Mouse (Mus musculus) embryo, embryonic 11 days (tissue): ENCODE data around the gene Actn1.

Experiments
- DNase-seq: peaks from one replicate; pipeline ENCODE4 v3.0.0-alpha.2; 2015

The Actn1 gene

DNA sequence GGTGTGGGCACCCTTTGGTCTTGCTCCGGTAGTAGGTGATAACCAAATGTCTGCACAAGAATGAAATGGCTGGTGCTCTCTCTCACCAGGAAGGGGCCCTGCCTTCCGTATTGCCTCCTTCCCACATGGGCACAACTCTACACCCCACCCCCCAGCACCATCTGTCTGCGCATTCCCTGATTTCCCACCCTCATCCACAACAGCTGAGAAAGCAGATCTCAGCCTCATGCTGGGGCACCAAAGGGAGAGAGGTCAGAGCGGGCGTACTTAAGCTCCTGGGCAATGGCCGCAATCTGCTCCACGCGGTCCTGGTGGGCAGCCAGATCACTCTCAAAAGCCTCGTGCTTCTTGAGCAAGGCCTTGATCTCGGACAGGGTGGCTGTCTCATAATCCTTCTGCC is 82.1 kb downstream of the Actn1 start:
- no peak for DNase-seq

DNA sequence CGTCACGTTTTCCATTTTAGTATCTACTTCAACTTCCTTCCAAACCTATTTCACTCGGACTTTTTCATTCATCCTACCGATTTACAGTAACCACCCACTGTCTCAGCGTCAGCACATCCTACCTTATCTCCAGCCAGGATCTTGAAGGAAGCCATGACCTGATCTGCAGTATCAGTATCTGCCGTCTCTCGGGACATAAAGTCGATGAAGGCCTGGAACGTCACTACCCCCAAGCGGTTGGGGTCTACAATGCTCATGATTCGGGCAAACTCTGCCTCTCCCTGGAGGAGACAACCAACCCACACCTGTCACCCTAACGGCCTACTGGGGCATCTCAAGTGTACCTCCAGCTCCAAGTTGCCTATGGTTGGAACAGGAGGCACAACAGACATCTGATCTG is 91.4 kb downstream of the Actn1 start:
- no peak for DNase-seq

DNA sequence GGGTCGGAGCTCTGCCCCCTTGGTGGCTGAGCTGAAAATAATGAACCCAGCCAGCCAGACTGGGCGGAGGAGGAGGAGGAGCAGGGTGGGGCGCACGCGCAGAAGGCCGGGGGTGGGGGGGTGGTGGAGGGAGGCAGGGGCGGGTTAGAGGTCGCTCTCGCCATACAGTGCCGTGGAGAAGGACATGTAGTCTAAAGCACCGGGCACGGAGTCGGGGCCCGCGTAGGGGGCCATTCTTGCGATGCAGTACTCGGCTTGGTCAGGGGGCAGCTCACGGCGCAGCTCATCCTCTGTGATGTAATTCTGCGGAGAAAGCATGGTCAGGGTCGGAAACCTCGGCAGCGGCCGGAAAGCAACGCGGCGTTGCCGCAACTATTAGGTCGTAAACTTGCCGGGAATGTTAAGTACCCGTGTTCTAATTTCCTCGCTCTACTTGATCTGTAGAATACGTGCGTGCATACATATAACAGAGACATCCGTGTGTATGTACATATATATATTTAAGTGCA is 91.9 kb downstream of the Actn1 start:
- peak; percentile 92 for DNase-seq

DNA sequence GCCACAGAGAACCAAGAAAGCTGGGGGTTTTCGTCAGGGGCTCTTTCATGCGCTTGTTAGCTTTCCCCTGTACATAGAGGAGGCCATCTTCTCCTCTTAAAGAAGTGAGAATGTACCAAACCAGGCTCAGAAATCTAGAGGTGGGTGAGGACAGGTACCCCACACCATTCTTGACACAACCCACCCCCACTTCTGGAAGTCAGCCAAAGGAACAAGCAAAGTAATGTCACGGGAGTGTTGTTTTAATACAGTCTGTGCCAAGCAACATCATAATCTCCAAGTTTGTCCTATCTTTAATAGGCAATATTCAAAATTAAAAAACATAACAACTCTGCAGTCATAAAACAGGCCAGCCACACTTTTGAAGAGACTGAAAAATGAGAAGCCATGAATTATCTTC is 92.8 kb downstream of the Actn1 start:
- DNase-seq, result no peak

DNA sequence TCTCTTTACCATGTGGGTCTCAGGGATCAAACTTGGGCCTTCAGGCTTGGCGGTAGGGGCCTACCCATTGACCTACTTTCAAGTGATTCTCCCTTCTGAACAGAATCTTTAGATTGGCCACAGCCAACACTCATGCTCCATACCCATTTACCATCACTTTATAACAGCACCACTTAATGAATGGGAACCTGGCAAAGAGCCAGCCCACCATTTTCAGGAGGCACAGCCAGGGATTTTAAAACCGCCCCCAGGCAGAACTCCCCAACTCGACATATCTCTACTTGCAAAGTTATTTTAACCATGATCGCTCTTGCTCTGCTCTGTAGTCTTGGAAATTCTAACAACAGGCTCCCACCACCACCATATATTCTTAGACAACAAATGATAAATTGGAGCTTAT is 93.5 kb downstream of the Actn1 start:
- DNase-seq, result no peak

DNA sequence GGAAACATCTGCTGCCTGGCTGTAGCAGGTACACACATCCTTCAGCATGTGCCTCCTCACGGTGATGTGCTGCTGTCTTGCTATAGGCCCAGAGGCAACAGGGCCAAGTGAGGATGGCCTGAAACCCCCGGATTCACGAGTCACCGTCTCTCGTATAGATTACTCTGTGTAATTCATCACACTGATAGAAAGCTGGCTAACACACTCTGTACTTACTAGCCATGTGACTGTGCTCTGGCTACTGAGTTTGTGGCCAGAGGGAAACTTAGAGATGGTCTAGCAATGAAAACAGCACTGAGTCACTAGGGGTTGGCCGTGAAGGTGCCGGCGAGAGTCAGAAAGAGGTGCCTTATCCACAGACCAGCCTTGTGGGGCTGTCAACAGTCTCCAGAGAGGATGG is 95.6 kb downstream of the Actn1 start:
- no peak for DNase-seq

DNA sequence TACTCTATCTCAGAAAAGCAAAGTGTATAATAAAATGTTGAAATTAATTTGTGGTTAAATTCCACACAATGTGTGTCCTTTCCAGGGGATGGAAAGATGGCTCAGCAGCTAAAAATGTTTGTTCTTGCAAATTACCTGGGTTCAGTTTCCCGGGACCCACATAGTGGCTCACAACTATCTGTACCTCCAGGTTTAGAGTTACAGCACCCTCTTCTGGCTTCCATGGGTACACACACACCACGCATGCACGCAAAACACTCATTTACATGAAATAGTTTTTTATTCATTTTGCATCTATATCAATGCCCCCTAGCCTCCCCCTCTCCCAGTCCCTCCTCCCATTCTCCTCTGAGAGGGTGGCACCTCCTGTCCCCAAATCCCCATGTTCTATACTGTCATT is 97.7 kb downstream of the Actn1 start:
- DNase-seq, result no peak

DNA sequence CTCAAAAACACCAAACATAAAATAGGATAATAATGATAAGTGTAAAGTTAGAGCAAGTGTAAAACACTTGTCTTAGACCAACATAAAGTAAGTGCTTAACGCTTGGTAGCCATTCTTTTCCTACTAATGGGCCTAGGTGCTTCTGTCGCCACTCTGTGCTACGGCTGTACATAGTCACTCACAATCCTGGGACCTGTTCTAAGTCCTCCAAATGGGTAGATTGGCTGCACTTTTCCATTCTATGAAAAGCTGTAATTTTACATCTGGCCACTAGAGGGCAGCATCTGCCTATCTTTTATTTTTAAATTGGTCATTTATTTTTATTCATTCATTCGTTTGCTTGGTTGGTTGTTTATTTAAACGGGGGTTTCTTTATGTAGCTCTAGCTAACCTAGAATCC is 102.5 kb downstream of the Actn1 start:
- DNase-seq, result peak; percentile 41

DNA sequence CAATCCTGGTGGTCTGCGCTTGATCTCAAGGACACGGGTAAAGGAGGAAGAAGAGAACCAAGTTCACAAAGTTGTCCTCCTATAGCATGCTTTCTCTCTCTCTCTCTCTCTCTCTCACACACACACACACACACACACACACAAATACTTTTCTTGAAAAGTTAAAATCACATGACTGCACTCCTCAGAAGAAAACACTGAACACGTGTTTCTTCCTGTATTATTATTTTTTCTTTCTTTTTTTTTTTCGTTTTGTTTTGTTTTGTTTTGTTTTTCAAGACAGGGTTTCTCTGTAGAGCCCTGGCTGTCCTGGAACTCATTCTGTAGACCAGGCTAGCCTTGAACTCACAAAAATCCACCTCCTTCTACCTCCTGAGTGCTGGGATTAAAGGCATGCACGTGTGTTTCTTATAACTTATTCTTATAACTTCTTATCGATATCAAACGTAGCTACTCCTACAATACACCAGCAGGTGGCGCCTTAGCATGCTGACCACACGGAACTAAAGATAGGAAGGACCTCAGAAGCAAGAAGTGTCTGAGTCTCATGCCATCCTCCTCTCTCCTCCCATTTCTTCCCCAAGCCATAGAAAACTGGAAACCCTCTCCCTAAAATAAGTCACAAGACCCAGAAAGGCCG is 106.4 kb downstream of the Actn1 start:
- DNase-seq, result peak; percentile 75

DNA sequence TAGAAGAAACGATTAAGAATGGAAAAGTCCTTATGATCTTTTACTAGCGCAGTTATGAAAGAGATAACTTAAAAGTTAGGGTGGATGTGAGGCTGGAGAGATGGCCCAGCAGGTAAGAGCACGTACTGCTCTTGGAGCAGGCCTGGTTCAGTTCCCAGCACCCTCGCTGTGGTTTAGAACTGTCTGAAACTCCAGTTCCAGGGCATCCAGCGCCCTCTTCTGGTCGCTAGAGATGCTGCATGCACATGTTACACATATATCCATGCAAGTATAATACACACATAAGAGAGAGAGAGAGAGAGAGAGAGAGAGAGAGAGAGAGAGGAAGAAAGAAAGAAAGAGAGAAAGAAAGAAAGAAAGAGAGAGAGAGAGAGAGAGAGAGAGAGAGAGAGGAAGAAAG is 107.1 kb downstream of the Actn1 start:
- DNase-seq, result no peak

DNA sequence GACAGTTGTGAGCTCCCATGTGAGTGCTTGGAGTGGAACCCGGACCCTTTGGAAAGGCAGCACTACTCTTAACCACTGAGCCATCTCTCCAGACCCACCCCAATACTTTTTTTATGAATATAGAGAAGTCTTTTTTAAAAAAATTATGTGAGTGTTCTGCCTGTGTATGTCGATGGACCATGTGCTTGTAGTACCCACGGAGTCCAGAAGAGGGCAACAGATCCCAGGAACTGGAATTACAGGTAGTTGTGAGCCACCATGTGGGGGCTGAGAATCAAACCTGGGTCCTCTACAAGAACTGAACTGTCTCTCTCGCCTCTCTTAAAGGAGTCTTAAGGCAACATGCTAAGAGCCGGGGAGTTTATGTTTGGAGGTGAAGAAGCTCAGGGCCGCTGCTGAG is 108.3 kb downstream of the Actn1 start:
- DNase-seq, result no peak

DNA sequence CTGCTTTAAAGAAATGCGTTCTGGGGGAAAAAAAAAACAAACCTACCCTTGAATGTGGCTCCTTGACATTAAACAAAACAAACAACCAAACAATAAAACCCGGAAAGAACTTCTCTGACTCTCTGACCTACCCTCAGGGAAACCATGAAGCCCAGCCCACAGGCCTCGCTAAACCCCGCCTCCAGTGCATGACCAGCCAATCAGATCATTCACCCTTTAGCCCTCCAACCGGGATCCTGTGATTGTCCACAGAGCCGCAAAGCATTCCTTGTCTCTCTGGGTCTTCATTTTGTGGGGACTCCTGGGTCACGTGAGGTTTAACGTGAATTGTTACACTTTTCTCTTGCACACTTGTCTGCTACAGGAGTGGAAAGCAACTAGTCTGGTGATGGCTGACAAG is 109.5 kb downstream of the Actn1 start:
- peak; percentile 75 for DNase-seq

DNA sequence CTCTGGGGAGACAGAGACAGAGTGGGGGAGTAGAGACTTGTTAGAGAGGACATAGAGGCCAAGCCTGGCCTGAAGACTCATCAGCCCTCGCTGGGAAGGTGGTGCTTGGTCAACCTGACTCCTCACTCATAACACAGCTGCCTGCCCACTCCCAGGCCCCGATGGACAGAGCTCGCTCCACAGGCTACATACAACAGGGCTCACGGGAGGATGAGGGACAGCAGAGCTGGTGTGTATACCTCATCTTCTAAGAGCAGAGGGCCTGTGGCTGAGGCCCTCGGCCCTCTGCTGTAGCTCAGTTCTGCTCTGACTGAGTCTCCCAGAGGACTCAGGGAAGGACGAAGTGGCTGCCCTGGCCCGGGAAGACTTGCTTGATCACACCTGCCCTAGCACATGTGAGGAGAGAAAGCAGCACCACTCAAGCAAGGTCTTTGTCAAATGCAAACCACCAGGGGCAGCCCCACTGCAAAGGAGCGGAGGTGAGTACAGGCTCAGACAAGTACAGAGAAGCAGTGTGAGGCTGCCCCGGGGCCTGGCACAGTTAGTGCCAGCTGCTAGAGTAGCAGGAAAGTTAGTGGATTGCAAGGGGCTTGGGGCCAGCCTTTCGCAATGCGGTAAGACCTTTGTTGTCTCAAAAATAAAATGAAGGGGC is 112.5 kb downstream of the Actn1 start:
- no peak for DNase-seq

DNA sequence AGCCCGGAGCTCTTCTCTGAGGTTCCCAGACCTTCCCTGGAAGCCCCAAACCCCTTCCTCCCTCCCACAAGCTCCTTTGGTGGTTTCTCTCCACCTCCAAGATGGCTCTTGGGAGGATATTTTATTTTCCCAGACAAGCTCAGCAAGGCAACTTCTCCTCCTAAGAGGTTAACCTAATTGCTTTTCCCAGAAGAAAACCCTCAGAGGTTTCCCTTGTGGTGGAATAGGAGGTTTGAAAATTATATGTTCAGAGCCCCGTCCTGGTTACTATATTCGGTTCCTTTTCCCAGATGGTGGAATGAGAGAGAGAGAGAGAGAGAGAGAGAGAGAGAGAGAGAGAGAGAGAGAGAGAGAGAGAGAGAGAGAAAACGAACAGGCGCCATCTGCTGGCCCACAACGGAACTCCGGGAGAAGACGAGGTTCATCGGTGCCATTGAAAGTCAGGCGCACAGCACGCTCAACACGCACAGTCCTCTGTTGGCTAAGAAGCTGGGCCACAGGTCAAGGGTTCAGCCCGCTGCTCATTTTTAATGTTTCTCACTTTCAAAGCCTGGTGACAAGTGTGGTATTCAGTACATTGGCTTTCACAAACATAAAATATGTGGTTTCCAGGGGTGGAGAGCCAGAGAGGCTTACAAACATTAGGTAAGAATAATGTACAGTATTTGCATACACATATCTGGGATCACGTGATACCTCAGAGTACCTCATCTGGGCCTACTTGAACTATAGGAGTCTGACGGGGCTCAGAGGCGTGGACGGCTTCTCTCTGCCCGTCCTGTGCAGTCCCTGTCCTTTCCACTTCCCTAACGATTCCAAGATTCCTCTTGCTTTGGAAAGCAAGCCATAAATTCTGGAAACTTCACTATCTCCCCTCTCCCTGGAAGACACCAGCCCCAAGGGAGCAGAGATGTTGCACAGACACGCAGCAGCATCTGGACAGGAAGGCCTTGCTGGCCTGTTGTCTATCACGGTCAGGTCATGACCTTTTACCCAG is 113.6 kb downstream of the Actn1 start:
- peak; percentile 89 for DNase-seq

DNA sequence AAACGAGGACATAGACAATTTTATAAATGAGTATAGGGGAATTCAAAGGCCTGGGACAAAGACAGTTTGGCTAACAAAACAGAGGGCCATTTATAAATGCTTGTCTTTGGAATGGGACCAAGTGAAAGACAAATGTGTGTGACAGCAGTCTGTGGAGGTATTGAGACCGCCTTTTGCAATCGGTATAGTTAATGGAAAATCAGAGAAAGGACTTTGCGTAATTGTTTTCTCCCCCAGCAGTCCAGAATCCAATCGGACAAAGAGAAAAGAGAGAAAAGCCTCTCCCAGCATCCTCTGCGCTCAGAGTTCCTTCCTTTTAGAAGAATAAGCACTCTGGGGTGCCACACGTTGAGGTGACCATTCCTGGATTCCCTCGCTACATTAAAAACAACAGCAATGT is 114.8 kb downstream of the Actn1 start:
- no peak for DNase-seq

DNA sequence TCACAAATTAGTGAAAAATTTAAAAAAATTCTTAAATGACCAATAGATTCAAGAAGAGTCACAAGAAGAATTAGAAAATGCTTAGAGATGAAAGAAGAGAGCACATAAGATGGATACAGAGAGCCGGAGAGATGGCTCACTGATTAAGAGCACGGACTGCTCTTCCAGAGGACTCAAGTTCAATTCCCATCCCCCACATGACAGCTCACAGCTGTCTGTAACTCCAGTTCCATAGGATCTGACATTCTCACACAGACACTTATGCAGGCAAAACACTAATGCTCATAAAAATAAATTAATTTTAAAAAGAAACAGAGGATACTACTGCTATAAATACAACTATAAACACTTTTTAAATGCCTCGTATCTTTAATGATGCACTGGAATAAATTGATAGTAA is 115.3 kb downstream of the Actn1 start:
- DNase-seq, result no peak

DNA sequence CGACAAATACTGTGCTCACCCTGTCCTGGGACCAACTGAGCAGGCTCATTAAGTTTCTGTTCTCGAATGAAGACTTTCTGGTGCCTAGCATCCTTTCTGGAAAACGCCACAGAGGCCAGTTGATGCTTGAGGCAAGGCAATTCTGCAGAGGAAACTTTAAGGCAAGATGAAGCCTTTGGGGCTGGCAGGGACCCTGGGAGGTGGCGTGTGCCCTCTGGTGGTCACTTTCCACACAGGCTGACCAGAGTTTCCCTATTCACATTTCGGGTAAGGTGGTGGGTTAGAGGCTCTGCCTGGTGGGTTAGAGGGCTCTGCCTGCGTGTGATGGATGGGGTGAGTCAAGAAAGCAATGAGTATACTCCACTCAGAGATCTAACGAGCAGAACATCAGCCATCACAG is 118.7 kb downstream of the Actn1 start:
- DNase-seq, result peak; percentile 83

DNA sequence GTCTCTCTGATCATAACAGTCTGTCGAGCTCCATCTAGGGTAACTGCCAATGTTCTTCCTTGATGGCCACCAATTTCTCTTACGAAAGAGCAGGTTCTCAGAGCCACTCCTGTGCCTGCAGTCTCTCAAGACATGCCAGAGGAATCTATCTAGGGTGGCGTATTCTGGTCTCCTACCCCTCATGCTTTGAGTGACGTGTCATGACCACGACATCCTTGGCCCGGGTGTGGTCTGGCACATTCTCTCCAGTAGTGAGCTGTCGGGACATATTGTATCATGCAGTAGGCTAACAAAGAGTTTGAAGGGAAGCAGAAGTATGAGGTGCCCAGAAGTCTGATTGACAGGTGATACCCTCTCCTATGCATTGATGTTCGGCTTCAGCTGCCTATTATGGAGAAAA is 119.2 kb downstream of the Actn1 start:
- no peak for DNase-seq

DNA sequence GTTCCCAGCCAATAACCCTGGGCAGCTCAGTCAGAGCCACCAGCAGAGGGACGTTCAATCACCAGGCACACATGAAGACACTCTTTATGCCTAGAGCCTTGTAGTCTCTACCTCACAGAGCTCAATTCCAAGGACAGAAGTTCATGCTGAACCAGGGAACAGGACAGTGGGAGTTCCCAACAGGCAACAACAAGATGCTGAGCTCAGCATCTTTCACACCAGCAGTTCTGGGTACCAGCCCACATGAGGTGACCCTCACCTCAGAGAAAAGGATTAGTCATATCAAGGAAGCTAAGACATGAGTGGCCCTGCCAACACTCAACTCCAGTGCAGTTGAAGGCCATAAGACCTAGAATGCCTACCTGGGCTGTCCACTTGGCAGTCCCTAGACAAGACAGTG is 122.4 kb downstream of the Actn1 start:
- DNase-seq, result no peak

DNA sequence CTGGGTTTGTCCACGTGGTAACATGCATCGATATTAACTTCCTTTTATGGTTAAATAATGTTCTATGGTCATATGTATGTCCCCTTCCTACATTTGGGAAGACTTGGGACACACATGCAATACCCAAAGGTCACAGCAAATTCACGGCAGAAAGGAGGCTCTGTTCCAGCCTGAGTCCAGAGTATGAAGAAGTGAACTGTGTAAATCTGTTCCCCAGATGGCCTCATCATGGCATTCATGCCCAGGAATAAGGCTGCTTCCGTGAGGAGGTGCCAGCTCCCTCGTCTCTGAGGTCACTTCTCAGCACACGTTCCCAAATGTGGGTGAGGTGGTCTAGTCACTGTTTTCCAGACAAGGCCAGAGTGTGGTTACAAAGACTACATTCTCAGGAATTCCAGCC is 122.9 kb downstream of the Actn1 start:
- DNase-seq, result no peak

DNA sequence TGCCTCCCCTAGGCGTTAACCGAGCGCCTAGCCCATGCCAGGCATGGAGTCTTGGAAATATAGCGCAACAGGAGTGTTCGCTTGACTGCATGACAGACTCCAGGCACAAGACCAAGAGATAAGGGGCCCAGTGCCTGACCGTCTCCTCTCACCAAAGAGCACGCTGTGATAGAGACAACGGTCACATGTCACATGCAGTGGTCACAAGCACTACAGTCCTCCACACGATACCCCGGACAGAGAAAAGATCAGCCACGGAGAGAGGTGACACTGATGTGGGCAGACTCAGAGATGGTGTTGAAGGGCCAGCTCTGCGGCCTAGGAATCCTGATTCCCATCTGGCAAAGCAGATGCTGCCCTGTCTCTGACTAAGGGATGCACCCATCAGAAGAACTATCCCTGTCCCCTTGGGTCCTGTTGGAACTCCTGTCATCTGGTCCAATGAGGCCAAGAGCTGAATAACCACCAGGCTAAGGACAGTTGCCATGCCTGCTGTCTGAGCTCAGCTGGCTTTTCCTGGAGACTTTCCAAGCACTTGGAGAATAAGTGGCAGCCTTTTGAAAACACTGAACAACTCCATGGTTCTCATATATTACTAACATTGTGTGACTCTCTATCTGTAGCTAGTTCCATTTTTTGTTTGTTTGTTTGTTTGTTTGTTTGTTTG is 123.8 kb downstream of the Actn1 start:
- no peak for DNase-seq

DNA sequence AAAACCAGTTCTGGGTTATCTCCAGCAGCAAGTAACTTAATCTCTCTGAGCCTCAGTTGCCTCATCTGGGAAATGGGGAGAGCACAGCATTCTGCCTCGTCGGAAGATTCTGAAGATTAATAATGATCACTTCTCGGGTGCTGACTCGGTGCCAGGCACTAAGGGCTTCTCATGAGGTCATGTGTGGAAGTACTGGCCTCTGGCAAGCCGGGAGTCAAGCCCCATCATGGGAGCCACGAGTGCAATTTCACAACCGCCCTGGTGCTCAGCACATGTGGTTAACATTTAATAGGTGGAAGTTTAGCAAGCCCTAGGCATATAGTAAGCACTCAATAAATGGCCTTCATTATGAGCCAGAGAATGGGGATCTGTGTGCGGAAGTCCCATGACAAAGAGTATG is 125.0 kb downstream of the Actn1 start:
- DNase-seq, result no peak

DNA sequence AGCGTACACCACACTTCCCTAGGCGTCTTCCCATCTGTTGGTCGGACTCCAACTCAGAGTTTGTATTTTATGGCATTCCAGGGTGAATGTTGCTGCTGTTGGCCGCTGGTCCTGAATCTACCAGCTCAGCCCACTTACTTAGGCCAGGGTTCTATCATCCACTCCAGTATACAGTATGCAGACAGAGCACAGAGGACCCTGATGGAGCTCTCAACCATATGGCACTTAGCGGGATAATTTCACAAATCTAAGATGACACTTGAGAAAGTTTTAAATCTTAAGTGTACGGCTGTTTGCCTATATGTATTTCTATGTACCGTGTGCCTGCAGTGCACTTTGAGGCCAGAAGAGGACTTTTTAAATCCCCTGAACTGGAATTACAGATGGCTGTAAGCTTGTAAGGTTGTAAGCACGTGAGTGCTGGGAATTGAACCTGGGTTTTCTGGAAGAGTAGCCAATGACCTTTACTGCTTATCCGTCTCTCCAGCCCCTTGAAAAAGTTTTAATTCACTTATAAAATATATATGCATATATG is 127.1 kb downstream of the Actn1 start:
- DNase-seq, result no peak
